Mouse (Mus musculus): Measurements from ENCODE around the gene Golgb1. TPM values are rescaled to one million over a fixed set of nuclear protein-coding genes. Genes with fewer than 3 reads are reported as not detected.

The Golgb1 gene
- polyA plus RNA-seq, 1 experiment from 2014 or later = 73.8 TPM

- Histone ChIP-seq H3K9ac (ENCODE audit: low read length) (no peak overlapping the region), H3K27ac (replicated peaks in 1 of 2; ENCODE audit: control insufficient read depth in 1 of 2, insufficient read depth in 1 of 2, low read depth in 2 of 2, low read length in 2 of 2) (no peak overlapping the region), H3K36me3 (ENCODE audit: control insufficient read depth, insufficient read depth, low read length) (peaks cover 94% of the 10 kb centered on the region), H3K4me1 (ENCODE audit: control insufficient read depth in 2 of 2, insufficient read depth in 2 of 2, low read length in 2 of 2) (no peaks in the 10 kb centered on the region), H3K9me3 (ENCODE audit: control insufficient read depth, low read length) (no peaks in the 10 kb centered on the region), H3K4me2 (ENCODE audit: low read length) (no peak overlapping the region), H3K27me3 (ENCODE audit: control insufficient read depth, insufficient read depth, low read length) (no peaks in the 10 kb centered on the region), H3K4me3 (ENCODE audit: control insufficient read depth in 1 of 2, insufficient read depth in 1 of 2, low read depth in 1 of 2, low read length in 2 of 2) (no peak overlapping the region)
- no peak for ATAC-seq (ENCODE audit: insufficient number of reproducible peaks, insufficient read depth, low FRiP score, low read depth)
- WGBS = 93% methylated on average over 4 of the region's 4 CpGs
These were observed 16.5 kb downstream of the Golgb1 start for GRCm38 (mm10) chr16:36891415-36891814.

DNA sequence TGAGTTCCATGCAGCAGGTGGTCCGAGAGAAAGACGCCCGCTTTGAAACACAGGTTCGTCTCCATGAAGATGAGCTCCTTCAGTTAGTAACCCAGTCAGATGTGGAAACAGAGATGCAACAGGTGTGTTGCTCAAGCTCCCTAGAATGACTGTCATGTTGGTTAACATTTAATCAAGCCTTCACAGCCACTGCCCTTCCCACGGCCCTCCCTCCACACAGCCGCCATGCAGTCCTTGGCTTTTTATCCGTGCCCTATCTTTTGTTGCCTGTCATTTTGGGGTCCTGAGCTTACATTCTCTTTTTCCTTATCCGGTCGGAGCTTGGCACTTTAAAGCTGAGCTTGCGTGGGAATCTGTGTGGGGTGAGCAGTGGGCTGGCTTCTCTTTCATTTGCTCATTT is 18.4 kb downstream of the Golgb1 start:
- Histone ChIP-seq H3K4me2 (ENCODE audit: low read length) (no peak overlapping the region), H3K4me1 (ENCODE audit: control insufficient read depth in 2 of 2, insufficient read depth in 2 of 2, low read length in 2 of 2) (no peaks in the 10 kb centered on the region), H3K27ac (replicated peaks in 1 of 2; ENCODE audit: control insufficient read depth in 1 of 2, insufficient read depth in 1 of 2, low read depth in 2 of 2, low read length in 2 of 2) (no peak overlapping the region), H3K27me3 (ENCODE audit: control insufficient read depth, insufficient read depth, low read length) (no peaks in the 10 kb centered on the region), H3K9ac (ENCODE audit: low read length) (no peak overlapping the region), H3K4me3 (ENCODE audit: control insufficient read depth in 1 of 2, insufficient read depth in 1 of 2, low read depth in 1 of 2, low read length in 2 of 2) (no peak overlapping the region), H3K36me3 (ENCODE audit: control insufficient read depth, insufficient read depth, low read length) (peaks cover 94% of the 10 kb centered on the region), H3K9me3 (ENCODE audit: control insufficient read depth, low read length) (no peaks in the 10 kb centered on the region)
- ATAC-seq (ENCODE audit: insufficient number of reproducible peaks, insufficient read depth, low FRiP score, low read depth) = no peak
- WGBS = 87% methylated on average over 10 of the region's 10 CpGs

DNA sequence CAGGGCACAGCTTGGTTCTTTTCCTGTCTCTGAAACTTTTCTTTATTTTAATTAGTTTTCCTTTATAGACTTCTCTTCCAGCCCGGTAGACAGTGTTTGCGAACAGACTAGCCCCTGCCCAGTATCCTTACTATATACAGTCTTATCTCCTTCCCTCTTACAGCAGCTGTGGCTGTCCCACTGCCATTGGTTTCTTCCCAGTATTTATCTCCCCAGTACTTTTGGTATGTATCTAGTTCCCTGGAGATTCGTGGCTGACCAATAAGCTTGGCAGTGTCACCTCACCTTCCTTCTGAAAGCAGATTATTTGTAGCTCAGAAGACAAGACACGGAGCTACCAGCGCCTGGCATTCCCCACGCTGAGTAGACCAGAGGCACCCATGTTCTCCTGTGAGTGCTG is 21.8 kb downstream of the Golgb1 start:
- no peaks in the 10 kb centered on the region for H3K9me3 ChIP-seq (ENCODE audit: control insufficient read depth, low read length)
- no peak for ATAC-seq (ENCODE audit: insufficient number of reproducible peaks, insufficient read depth, low FRiP score, low read depth)

GRCm38 (mm10) chr16:36903156-36903555 is 28.2 kb downstream of the Golgb1 start:
- Histone ChIP-seq H3K9ac (ENCODE audit: low read length) (no peak overlapping the region), H3K4me2 (ENCODE audit: low read length) (no peak overlapping the region), H3K36me3 (ENCODE audit: control insufficient read depth, insufficient read depth, low read length) (peaks cover 81% of the 10 kb centered on the region), H3K4me3 (ENCODE audit: control insufficient read depth in 1 of 2, insufficient read depth in 1 of 2, low read depth in 1 of 2, low read length in 2 of 2) (no peak overlapping the region), H3K27ac (replicated peaks in 1 of 2; ENCODE audit: control insufficient read depth in 1 of 2, insufficient read depth in 1 of 2, low read depth in 2 of 2, low read length in 2 of 2) (no peak overlapping the region), H3K27me3 (ENCODE audit: control insufficient read depth, insufficient read depth, low read length) (no peaks in the 10 kb centered on the region), H3K4me1 (ENCODE audit: control insufficient read depth in 2 of 2, insufficient read depth in 2 of 2, low read length in 2 of 2) (no peaks in the 10 kb centered on the region), H3K9me3 (ENCODE audit: control insufficient read depth, low read length) (no peaks in the 10 kb centered on the region)
- ATAC-seq (ENCODE audit: insufficient number of reproducible peaks, insufficient read depth, low FRiP score, low read depth) = no peak
- WGBS = 89% methylated on average over 5 of the region's 5 CpGs

More for the DNA sequence above, 21.8 kb downstream of the Golgb1 start:
- H3K4me3 ChIP-seq (ENCODE audit: control insufficient read depth in 1 of 2, insufficient read depth in 1 of 2, low read depth in 1 of 2, low read length in 2 of 2) = no peak overlapping the region
- H3K4me1 ChIP-seq (ENCODE audit: control insufficient read depth in 2 of 2, insufficient read depth in 2 of 2, low read length in 2 of 2) = no peaks in the 10 kb centered on the region
- no peak overlapping the region for H3K4me2 ChIP-seq (ENCODE audit: low read length)
- peaks cover 95% of the 10 kb centered on the region for H3K36me3 ChIP-seq (ENCODE audit: control insufficient read depth, insufficient read depth, low read length)
- no peaks in the 10 kb centered on the region for H3K27me3 ChIP-seq (ENCODE audit: control insufficient read depth, insufficient read depth, low read length)
- WGBS = 61% methylated on average over 6 of the region's 6 CpGs
- no peak overlapping the region for H3K9ac ChIP-seq (ENCODE audit: low read length)
- H3K27ac ChIP-seq (replicated peaks in 1 of 2; ENCODE audit: control insufficient read depth in 1 of 2, insufficient read depth in 1 of 2, low read depth in 2 of 2, low read length in 2 of 2) = no peak overlapping the region

DNA sequence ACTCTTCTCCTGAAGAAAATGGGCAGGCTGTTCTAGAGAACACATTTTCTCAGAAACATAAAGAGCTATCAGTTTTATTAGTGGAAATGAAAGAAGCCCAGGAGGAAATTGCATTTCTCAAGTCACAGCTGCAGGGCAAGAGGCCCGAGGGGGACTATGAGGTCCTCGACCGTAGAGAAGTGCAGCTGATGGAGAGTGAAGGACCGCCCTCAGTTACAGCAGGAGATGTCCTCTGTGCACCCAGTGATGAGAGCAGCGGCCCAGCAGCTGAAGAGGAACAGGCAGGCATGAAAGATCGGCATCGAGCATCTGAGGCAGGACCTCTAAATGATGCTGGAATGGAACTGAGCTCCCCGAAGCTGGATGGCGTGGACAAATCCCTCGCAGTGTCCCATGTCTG is 37.0 kb downstream of the Golgb1 start:
- Histone ChIP-seq H3K36me3 (ENCODE audit: control insufficient read depth, insufficient read depth, low read length) (peaks cover 94% of the 10 kb centered on the region), H3K9ac (ENCODE audit: low read length) (no peak overlapping the region), H3K4me1 (ENCODE audit: control insufficient read depth in 2 of 2, insufficient read depth in 2 of 2, low read length in 2 of 2) (peaks cover 0 to 3% of the 10 kb centered on the region in 2 experiments; a peak in 1 of 4 replicates), H3K27me3 (ENCODE audit: control insufficient read depth, insufficient read depth, low read length) (no peaks in the 10 kb centered on the region), H3K27ac (replicated peaks in 1 of 2; ENCODE audit: control insufficient read depth in 1 of 2, insufficient read depth in 1 of 2, low read depth in 2 of 2, low read length in 2 of 2) (no peak overlapping the region), H3K4me3 (ENCODE audit: control insufficient read depth in 1 of 2, insufficient read depth in 1 of 2, low read depth in 1 of 2, low read length in 2 of 2) (no peak overlapping the region), H3K4me2 (ENCODE audit: low read length) (no peak overlapping the region), H3K9me3 (ENCODE audit: control insufficient read depth, low read length) (no peaks in the 10 kb centered on the region)
- 89% methylated on average over 10 of the region's 10 CpGs for WGBS
- ATAC-seq (ENCODE audit: insufficient number of reproducible peaks, insufficient read depth, low FRiP score, low read depth) = no peak

- Histone ChIP-seq H3K9ac (ENCODE audit: low read length) (no peak overlapping the region), H3K27me3 (ENCODE audit: control insufficient read depth, insufficient read depth, low read length) (no peaks in the 10 kb centered on the region), H3K4me1 (ENCODE audit: control insufficient read depth in 2 of 2, insufficient read depth in 2 of 2, low read length in 2 of 2) (peaks cover 0 to 3% of the 10 kb centered on the region in 2 experiments; a peak in 1 of 4 replicates), H3K4me3 (ENCODE audit: control insufficient read depth in 1 of 2, insufficient read depth in 1 of 2, low read depth in 1 of 2, low read length in 2 of 2) (no peak overlapping the region), H3K9me3 (ENCODE audit: control insufficient read depth, low read length) (no peaks in the 10 kb centered on the region), H3K4me2 (ENCODE audit: low read length) (no peak overlapping the region), H3K27ac (replicated peaks in 1 of 2; ENCODE audit: control insufficient read depth in 1 of 2, insufficient read depth in 1 of 2, low read depth in 2 of 2, low read length in 2 of 2) (no peak overlapping the region), H3K36me3 (ENCODE audit: control insufficient read depth, insufficient read depth, low read length) (peaks cover 95% of the 10 kb centered on the region)
- no peak for ATAC-seq (ENCODE audit: insufficient number of reproducible peaks, insufficient read depth, low FRiP score, low read depth)
- 93% methylated on average over 13 of the region's 13 CpGs for WGBS
These were observed 37.4 kb downstream of the Golgb1 start for GRCm38 (mm10) chr16:36912311-36912710.

DNA sequence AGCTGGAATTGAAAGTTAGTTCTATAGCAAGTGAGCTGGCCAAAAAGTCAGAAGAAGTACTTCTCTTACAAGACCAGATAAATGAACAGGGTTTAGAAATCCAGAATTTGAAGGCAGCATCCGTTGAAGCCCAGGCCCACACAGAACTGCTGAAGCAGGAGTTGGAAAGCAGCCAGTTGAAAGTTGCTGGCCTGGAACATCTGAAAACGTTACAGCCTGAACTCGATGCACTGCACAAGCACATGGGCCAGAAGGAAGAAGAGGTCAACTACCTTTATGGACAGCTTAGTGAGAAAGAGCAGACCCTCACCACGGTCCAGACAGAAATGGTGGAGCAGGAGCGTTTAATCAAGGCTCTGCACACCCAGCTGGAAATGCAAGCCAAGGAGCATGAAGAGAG is 39.3 kb downstream of the Golgb1 start:
- Histone ChIP-seq H3K9me3 (ENCODE audit: control insufficient read depth, low read length) (no peaks in the 10 kb centered on the region), H3K27me3 (ENCODE audit: control insufficient read depth, insufficient read depth, low read length) (no peaks in the 10 kb centered on the region), H3K36me3 (ENCODE audit: control insufficient read depth, insufficient read depth, low read length) (peaks cover 97% of the 10 kb centered on the region), H3K4me1 (ENCODE audit: control insufficient read depth in 2 of 2, insufficient read depth in 2 of 2, low read length in 2 of 2) (no peaks in the 10 kb centered on the region), H3K4me3 (ENCODE audit: control insufficient read depth in 1 of 2, insufficient read depth in 1 of 2, low read depth in 1 of 2, low read length in 2 of 2) (no peak overlapping the region), H3K9ac (ENCODE audit: low read length) (no peak overlapping the region), H3K27ac (replicated peaks in 1 of 2; ENCODE audit: control insufficient read depth in 1 of 2, insufficient read depth in 1 of 2, low read depth in 2 of 2, low read length in 2 of 2) (no peak overlapping the region), H3K4me2 (ENCODE audit: low read length) (no peak overlapping the region)
- WGBS = 78% methylated on average over 5 of the region's 5 CpGs
- ATAC-seq (ENCODE audit: insufficient number of reproducible peaks, insufficient read depth, low FRiP score, low read depth) = no peak

GRCm38 (mm10) chr16:36918505-36918904 is 43.6 kb downstream of the Golgb1 start:
- H3K4me3 ChIP-seq (ENCODE audit: control insufficient read depth in 1 of 2, insufficient read depth in 1 of 2, low read depth in 1 of 2, low read length in 2 of 2) = no peak overlapping the region
- no peak overlapping the region for H3K27ac ChIP-seq (replicated peaks in 1 of 2; ENCODE audit: control insufficient read depth in 1 of 2, insufficient read depth in 1 of 2, low read depth in 2 of 2, low read length in 2 of 2)
- H3K9me3 ChIP-seq (ENCODE audit: control insufficient read depth, low read length) = no peaks in the 10 kb centered on the region
- ATAC-seq (ENCODE audit: insufficient number of reproducible peaks, insufficient read depth, low FRiP score, low read depth) = no peak
- no peaks in the 10 kb centered on the region for H3K27me3 ChIP-seq (ENCODE audit: control insufficient read depth, insufficient read depth, low read length)
- H3K4me2 ChIP-seq (ENCODE audit: low read length) = no peak overlapping the region
- no peaks in the 10 kb centered on the region for H3K4me1 ChIP-seq (ENCODE audit: control insufficient read depth in 2 of 2, insufficient read depth in 2 of 2, low read length in 2 of 2)
- no peak overlapping the region for H3K9ac ChIP-seq (ENCODE audit: low read length)
- WGBS = 96% methylated on average over 10 of the region's 10 CpGs
- H3K36me3 ChIP-seq (ENCODE audit: control insufficient read depth, insufficient read depth, low read length) = peaks cover 91% of the 10 kb centered on the region

Measured in heart, embryonic 14.5 days (tissue).